Mouse (Mus musculus) stomach, postnatal 0 days (tissue): ENCODE data around the gene Ino80b.

ENCODE experiments used
- CTCF ChIP-seq: IDR thresholded peaks from 2 replicates; pipeline ENCODE4 v1.5.1; 2016; ENCODE audit warnings: antibody characterized with exemption, low read depth, mild to moderate bottlenecking, moderate library complexity
- EP300 ChIP-seq: optimal IDR thresholded peaks from 2 replicates; pipeline ENCODE3; 2016; ENCODE audit warnings: antibody characterized with exemption

DNA sequence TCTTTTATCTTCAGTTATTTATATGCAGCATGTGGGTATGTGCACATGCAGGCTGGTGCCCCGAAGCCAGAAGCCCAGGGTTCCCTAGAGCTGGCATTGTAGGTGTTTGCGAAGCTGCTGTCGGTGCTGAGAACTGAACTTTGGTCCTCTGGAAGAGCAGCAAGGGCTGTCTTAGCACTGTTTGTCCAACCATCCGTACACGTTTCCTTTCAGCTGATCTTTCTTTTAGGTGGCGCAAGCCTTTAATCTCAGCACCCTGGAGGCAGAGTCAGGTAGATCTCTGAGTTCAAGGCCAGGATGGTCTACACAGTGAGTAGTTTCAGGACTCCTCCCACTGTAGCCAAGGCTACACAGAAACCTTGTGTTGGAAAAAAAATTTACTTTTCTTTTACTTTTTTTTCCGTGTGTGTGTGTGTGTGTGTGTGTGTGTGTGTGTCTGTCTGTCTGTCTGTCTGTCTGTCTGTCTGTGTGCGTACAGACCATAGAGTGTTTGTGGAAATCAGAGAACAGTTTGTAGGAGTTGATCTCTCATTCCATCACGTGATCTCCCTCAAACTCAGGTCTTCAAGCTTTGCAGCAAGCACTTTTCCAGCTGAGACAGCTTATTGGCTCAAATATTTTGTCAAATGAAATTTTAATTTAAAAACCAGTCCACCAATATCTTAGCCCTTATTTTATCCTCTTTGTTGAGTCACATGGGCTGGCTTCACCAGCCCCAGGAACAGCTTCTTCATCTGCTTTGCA lies 7.1 kb upstream of the Ino80b start:
- no peak for TF ChIP-seq CTCF
- TF ChIP-seq EP300, result no peak
